Mouse (Mus musculus) G1E (cell line): ENCODE data around the gene Celf2.

Experiments
- CTCF ChIP-seq: IDR thresholded peaks from 2 replicates; pipeline ENCODE4 v1.5.1; 2012; ENCODE audit warnings: low read depth, low read length, inconsistent platforms, mixed read lengths
- GATA1 ChIP-seq: IDR thresholded peaks from 2 replicates; pipeline ENCODE4 v1.6.1; 2012; ENCODE audit warnings: borderline replicate concordance, low read length, inconsistent platforms, mixed read lengths
- GATA2 ChIP-seq: IDR thresholded peaks from 2 replicates; pipeline ENCODE4 v1.6.1; 2012; ENCODE audit warnings: low read depth, low read length, inconsistent platforms, borderline replicate concordance
- POLR2AphosphoS5 ChIP-seq: IDR thresholded peaks from 2 replicates; pipeline ENCODE4 v1.6.1; 2012; ENCODE audit warnings: low read depth, low read length, inconsistent platforms; ENCODE audit not compliant: insufficient replicate concordance
- TAL1 ChIP-seq: conservative IDR thresholded peaks from 2 replicates; pipeline ENCODE4 v1.6.1; 2012; ENCODE audit warnings: low read depth, low read length, inconsistent platforms, mixed read lengths

GRCm38 (mm10) chr2:7031389-7031788 lies 478.0 kb downstream of the Celf2 start:
- no peak for TF ChIP-seq CTCF
- TF ChIP-seq TAL1, result no peak
- TF ChIP-seq GATA1, result no peak
- TF ChIP-seq POLR2AphosphoS5, result no peak
- TF ChIP-seq GATA2, result no peak
